Mouse (Mus musculus): Measurements from ENCODE around the gene Lrig2.

The Lrig2 gene

DNA sequence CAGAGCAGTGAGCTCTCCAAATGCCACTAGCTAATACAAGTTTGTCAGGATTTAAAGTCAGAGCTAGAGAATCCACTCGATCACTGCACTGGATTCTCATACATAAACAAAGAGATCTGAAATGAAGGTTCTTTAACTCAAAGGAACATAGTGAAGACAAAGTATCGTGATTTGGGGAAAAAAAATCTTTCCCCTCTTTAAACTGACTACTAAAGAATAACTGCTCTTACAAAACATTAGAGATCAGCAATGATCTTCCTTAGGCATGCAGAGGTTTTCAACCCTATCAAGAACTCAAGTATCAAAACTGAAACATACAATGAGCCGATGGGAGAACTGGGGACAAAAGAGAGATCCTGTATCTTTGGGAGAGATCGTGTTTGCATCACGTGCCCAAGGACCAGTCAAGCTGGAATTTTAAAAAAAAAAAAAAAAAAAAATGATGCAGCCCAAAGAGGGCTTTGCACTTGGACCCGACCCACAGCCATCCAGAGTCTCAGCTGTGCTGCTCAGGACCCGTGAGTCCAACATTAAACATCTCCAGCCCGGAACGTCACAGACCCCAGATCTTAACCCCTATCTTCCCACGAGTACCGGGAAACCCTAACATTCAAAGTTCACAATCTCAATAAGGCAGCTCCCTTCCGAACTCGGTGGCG, 818 bp downstream of the Lrig2 start:
- DNase-seq: no peak

DNA sequence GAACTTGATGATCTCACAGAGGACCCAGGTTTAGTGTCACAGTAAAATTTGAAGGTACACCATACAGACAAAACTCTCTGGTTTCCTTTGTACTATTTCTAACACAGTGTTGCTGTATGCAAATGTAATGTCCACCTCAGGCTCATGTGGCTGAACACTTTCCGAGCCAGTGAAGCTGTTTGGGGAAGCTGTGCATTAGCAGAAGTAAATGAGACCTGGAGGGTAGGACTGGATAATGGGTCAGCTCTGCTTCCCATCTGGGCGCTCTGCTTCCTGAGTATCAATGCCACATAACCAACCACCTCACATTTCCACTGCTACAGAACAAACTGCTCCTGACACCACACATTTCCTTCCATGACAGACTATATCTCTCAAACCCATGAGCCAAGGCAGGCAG, 10.1 kb downstream of the Lrig2 start:
- DNase-seq: no peak

DNA sequence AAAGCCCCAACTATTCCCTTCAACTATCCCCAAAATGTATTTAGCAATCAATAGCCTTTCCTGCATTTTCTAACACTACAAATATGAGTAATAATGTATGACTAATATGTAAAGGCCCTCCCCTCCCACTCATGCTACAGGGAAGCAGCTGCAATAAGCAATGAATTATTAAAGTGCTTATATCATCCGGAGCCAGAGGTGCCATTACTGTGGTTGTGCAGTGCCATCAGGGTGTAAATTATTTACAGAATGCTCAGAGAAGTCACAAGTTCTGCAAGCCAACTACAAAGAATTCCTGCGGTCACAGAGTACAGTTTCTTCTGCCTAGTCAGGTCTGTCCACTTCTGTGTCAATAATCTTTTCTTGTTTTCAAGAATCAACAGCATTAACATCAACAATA, 10.8 kb downstream of the Lrig2 start:
- peak; percentile 78 for DNase-seq

DNA sequence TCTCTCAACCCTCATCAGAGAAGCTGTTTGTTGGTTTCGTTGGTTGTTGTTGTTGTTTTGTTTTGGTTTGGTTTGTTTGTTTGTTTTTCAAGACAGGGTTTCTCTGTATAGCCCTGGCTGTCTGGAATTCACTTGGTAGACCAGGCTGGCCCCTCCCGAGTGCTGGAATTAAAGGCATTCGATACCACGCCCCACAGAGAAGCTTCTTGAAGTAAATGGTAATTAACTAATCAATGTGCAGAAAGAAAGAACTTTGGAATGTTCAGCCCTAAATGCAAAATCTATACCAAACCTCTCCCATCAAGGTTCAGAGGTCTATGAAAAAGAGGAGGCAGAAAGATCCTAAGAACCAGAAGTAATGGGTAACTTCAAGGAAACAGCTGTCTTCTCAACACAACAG, 15.5 kb downstream of the Lrig2 start:
- DNase-seq: no peak

DNA sequence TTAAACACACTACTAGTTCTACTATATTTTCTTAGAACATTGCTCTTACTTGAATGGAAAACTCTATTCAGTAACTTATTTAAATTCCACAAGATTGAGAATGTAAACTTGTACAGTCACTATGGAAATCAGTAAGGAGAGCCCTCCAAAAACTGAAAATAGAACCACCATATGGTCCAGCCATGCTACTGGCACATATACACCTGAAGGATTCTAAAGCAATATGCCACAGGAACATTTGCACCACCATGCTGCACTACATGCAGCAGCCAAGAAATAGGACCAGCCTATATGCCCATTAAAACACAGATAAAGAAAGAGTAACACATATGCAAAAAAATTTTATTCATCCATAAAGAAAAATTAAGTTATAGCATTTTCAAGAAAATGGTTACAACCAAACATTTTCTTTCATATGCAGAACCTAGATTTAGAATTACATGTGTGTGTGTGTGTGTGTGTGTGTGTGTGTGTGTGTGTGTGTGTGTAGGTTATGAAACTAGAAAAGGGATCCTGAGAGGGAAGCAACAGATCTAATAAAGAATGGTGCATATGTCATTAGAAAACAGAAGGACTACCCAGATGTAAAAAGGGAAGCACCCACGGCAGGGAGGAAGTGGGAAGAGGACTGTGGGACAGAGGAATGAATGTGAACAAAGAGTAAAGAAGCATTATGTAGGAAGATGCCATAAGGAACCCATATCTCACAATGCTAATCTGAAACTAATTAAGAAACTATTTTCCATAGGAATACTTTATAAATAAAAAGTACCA, 30.6 kb downstream of the Lrig2 start:
- no peak for DNase-seq

DNA sequence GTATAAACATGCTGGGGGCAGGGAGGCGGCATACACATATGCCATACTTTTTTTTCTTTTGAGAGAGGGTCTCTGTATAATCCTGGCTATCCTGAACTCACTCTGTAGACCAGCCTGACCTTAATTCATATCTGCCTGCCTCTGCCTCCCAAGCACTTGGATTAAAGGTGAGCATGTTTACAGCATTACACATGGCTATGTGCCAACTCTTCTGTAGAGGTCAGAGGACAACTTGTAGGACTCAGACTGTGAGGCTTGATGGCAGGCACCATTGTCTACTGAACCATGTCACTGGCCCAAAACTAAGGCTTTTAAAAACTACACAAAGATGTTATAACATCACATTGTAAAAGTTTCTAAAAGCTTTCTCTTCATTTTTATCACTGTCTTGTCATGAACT, 33.7 kb downstream of the Lrig2 start:
- peak; percentile 42 for DNase-seq

DNA sequence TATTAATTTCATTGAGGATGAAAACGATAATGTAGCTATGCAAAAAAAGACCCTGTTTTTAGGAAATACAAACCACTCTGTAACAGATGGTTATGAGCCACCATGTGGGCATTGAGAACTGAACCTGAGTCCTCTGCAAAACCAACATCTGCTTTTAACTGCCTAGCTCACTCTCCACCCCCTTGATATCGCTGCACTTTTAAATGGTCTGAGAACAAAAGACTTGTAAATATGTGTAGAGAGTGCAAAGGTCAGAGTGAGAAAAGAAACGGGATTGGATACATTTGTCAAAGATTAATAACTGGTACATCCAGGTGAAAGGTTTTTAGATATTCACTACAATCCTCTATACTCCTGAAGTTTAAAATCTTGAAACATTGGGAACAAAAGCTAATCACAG, 42.3 kb downstream of the Lrig2 start:
- no peak for DNase-seq

DNA sequence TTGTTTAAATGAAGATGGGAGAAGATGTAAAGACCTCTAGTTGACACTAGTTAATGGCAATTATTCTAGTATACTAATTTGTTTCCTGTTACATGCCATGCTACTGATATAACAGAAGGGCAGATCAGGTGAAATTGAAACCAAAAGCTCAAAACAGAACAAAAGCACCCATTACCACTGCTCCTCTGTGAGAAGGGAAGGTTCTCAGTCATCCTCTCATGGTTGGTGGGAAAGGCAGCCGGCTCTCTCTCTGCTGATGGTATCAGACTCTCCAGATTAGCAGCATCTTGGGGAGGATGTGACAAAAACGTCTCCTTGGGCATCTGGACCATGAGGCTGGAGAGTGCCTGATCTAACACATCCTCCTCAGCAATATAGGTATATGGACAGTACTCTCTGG, 50.5 kb downstream of the Lrig2 start:
- DNase-seq: no peak

DNA sequence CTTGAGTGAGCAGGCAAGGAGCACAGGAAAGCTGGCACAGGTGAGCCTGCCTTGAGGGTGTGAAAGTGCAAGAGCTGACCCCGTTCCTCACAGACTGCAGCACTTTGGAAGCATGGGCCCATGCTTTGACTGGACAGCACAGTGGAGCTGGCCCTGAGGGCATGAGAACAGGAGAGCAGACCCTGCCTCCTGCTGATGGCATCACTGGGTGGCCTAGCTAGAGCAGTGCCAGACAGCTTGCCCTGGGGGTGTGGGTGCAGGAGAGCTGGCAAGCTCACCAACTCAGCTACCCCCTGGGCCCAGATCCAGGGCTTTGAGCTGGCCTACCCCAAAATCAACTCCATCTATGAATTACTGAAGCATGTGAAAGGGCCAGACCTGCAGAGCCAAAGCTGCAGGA, 53.1 kb downstream of the Lrig2 start:
- no peak for DNase-seq

DNA sequence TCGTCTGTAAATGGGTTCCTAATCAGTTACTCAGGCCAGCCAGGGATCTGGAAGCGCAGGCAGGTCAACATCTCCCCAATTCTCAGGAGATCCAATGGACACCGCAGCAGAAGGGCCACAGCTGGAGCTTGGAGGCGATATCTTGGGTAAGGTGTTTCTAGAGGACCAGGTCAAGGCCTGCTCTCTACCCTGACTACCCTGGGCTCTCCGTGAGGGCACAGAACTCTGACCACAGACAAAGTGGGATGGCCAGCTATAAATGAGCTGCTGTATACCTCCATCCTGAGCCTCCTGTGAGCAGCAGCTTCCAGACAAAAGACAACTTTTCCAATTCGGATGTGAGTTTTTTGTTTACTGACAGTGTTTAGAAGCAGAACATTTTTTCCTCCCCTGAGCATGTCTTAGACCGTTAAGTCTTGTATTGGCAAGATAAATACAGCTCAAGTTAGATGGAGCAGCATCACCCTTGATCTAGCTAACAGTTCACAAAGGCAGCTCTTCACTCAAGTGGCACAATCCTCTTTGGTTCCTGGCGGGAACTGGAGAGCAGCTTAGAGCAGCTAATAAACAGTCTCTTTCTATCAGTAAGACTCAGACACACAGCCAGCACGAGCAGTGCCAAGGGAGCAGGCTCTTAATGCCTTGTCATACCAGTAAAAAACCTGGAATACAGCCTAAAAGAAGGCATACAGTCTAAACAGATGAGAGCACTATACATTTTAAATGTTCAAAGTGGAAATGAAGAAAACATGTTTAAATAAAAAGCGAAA, 56.0 kb downstream of the Lrig2 start:
- DNase-seq: no peak

DNA sequence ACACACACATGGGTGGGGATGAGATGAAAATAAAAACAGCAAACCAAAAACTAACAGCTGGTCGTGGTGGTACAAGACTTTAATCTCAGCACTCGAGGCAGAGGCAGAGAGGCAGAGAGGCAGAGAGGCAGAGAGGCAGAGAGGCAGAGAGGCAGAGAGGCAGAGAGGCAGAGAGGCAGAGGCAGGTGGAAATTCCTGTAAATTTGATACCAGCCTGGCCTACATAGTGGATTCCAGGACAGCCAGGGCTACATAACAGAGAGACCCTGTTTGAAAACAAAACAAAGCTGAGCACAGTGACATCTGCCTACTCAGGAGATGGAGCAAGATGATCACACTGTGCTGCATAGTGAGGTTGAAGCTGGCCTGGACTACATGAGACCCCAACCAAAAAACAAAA, 64.5 kb downstream of the Lrig2 start:
- DNase-seq: no peak

DNA sequence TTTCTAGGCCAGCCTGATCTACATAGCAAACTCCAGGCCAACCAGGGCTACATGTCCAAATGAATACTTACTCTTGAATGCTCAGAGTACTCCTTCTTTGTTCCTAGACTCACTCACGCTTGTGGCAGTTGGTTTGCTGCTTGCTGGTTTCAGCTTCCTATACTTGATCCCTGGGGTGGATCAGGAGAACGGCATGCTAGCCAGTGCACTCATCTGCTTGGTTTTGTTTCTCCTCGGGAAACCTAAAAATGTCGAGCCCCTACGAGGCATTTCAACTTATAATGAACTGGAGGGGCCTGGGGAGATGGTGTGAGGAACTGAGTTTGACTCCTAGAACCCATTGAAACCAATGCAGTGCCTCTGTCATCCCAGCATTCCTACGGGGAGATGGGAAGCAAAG, 65.0 kb downstream of the Lrig2 start:
- DNase-seq: no peak

DNA sequence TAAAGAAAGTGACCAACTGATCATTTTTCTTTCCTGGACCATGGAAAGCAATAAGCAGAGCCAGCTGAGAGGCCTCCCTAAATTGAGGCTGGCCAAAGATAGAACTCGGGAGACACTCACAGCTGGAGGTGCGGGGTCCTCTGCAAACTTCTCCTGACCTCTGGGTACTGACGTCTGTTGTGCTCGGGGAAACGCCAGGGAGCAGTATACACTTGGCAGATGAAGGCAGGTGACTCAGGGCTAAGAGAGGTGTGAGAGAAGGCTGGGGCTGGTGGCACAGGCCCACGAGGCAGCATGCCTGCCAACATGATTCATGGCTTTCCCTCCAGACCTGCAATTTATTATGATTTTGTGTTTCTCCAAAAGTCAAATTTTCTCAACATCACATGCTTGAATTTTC, 66.1 kb downstream of the Lrig2 start:
- DNase-seq: no peak

DNA sequence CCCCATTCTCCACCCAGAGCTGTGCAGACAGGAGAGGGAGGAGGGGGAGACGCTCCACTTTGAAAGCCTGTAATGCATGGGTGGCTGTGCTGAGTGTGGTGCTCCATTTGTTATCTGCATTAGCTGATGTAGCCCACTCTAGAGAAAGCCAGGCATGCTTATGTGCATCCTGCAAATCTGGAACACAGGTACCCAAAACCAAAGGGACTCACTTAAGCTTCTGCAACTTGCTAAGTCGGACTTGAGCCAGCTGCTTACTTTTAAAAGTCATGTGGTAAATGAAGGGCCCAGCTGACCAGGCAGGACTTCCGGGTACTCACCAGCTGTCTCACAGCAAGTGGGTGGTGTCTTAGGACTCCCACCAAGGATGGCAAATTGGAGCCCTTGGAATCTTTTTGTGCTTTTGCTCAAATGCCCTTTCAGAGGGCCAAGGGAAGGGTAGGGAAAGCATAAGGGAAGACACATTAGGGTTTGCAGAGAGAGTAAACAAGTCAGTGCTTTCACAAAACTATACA, 66.7 kb downstream of the Lrig2 start:
- DNase-seq: no peak

DNA sequence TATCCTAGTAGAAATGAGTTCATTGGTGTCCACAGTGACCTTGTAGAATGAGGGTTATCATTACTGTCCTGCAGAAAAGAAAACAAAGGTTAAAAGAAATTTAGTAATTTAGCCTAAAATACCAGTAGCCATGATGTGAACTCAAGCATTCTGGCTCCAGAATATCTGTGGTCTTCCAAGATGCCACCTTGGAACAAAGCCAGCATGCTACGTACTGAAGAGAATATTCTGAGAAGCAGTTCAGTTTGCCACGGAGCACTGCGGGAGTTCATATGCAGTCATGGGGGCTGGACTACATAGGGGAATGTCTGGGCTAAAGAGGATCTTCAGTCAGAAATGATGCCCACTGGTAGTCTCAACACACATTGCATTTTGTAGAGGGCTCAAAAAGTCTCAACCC, 67.6 kb downstream of the Lrig2 start:
- no peak for DNase-seq

DNA sequence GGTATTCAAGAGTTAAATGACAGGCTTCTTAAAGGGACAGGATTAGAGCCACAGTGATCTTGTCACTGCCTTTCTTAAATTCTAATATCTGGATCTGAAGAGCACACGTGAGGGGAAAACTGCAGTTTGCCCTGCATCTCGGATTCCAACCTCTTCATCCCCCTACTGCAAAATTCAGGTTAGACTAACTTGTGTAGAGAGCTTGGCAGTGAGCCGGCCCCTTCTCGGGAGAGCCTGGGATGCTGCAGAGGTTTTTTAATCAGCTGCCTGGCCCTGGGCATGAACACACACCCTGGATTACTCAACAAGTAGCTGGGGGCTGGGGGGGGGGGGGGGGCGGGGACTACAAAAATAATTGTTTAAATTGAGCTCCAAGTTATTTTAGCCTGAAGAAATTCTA, 69.4 kb downstream of the Lrig2 start:
- no peak for DNase-seq

DNA sequence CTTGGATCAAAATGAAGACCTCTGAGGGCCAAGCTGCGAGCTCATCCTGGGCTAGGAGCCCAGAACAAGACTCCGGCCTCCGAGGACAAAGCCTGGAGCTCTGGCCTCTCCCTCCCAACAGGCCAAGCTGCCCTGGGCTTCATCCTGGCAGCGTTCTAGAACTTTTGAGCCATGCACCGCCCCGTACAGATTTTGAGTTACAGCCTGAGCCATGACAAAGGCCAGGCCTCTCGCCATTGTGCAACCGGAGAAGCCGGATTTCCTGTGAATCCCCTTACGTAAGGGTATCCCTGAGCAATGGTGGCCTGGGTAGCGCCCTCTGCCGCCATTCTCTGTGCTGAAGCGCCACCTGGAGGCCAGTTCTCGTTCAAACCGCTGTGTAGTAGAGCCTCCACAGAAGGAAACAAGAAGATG, 69.8 kb downstream of the Lrig2 start:
- peak; percentile 97 for DNase-seq

DNA sequence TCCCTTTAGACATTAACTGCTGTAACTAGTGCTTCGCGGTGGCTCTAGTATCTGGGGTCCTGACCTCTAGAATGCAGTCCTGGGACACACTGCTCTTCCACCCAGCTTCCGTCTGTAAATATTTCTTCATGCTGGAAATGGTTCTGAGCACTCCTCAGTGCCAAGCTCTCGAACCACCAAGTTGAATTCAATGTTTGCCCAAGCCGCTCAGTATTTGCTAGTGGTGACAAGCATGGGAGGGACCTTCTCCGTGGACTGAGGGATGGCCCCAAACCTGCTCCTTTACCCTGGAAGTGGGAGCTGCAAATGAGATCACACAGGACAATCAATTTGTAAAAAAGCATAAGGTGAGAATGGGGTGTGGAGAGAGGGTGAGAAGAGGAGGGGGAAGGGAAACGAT, 70.3 kb downstream of the Lrig2 start:
- no peak for DNase-seq

DNA sequence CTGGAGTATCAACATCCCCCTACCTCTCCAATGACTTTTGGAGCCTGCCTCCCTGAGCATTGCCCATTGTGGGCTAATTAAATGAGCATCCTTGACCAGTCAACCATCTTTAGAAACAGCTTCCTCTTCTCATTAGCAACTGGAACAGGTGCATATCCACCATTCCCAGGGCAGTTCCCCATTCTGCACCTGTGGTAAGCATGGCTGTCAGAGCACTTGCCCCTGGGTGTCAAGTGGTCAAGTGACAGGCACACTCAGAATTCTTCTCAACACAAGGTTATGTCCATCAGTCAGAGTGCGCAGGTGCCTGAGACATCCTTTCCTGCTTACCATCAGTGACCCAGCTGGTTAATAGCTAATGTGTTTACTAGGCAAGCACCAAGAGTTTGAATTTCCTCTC, 72.9 kb downstream of the Lrig2 start:
- no peak for DNase-seq

DNA sequence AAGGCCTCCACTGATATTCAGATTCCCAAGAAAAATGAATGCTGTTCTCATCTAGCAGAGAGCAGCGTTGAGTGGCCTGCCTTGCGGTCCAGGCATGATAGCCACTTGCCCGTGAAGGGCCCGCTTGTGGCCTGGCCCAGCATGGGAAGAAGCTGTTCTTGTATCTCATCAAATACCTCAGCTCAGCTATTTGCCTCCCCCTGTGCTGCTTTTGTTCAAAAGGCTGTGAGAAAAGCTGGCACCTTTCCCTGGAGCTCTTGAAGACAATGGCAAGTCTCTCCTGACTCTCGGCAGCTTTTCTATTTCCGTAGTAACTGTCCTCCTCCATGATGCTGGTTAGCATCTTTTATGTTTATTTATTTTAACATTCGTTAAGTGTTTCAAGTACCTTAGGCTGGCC, 74.1 kb downstream of the Lrig2 start:
- no peak for DNase-seq

DNA sequence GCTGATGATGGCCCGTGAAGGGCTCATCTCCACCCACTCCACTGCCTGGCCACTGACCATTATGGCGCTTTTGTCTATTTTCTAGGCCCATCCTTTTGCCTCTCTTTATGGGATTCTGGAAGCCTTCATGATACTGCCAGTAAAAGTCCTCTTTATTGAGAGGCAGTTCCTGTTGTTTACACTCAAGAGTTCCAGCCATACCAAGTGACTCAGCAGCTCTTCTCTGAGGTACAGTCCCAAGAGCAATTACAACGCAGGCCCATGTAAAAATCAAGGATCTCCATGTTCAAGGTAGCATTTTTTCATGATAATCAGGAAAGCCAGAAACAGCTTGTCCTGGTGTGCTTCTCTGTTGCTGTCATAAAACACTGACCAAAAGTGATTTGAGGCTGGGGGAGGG, 75.8 kb downstream of the Lrig2 start:
- no peak for DNase-seq

DNA sequence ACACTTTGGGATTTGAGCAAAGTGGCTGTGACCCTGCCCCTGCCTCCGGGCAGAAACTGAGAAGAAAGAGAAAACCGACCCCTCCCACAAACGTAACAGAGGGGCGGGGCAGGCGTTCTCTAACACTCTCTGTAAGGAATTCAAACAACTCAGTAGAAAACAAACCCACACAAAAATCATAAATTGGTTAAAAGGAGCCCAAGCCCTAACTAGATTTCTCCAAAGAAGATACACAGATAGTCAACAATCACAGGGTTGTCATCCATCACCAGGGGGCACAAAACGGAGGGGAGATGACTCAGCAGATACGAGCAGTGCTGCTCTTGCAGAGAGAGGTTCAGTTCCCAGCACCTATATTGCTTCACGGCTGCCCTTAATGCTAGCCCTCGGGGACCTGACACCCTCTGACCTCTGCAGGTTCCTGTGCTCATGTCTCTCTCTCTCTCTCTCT, 77.4 kb downstream of the Lrig2 start:
- DNase-seq: no peak

DNA sequence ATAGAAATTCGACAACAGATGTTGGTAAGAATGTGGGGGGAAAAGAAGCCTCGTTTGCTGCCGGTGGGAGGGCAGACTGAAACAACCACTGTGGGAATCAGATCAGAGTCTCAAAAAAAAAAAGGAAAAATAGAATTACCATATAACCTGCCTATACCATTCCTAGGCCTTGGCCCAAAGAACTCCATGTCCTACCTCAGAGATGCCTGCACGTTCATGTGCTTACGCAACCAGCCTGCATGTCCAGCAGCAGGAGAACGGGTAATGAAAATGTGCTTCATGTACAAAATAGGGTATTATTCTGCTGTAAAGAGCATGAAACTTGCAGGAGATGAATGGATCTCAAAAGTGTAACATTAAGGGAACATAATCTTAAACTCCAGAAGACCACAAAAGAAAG, 79.1 kb downstream of the Lrig2 start:
- DNase-seq: no peak

DNA sequence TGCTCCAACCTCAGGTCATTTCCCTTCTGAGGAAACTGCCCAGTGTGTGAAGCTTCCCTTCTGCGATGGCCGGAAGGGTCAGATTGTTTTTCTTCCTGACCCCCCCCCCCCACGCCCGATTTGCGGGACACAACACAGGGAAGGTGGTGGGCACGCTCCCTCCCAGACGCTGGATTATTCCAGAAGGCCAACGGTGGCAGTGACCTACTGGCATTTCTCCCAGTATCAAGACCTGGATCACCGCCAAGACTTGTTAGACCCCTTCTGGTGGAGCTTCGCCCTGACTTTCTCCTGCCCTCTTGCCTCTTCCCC, 79.9 kb downstream of the Lrig2 start:
- peak; percentile 42 for DNase-seq
